Mouse (Mus musculus): ENCODE data around the gene Rab3a. TPM values are rescaled to one million over a fixed set of nuclear protein-coding genes. Genes with fewer than 3 reads are reported as not detected.

The Rab3a gene
- polyA plus RNA-seq, 1 experiment from 2014 or later = 11.2 TPM

DNA sequence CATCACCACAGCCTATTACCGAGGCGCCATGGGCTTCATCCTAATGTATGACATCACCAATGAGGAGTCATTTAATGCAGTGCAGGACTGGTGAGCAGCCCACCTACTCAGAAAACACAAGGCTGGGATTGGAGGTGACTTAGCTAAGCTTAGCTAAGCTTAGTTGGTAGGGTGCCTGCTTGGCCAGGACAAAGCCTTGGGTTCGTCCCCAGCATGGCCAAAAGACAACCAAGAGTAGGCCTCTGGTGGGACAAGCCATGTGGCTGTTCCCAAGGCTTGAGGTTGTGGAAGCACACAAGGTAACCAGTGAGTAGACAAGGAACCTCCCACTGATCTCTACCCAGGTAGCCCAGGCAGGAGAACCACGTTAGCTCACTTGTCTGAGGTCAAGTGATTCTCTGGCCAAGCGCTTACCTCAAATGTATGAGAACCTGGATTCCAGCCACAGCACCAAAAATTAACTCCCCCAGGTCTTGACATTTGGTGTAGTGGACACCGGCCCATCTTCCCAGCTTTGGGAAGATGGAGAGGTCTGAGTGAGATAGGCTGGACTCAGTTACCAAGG lies 2.1 kb downstream of the Rab3a start:
- DNase-seq (ENCODE audit: low spot score) = no peak
- WGBS = 84% methylated on average over 6 of the region's 6 CpGs
- Histone ChIP-seq H3K4me1 (peaks cover 61% of the 10 kb centered on the region), H3K36me3 (peaks cover 29% of the 10 kb centered on the region), H3K27ac (no peak overlapping the region), H3K27me3 (ENCODE audit: insufficient read depth, poor library complexity, severe bottlenecking) (0 out of 2 replicates have a peak, but pooled peaks cover 5% of the 10 kb centered on the region), H3K9me3 (no peaks in the 10 kb centered on the region), H3K4me3 (no peak overlapping the region)

GRCm38 (mm10) chr8:70757523-70758307 lies 3.2 kb downstream of the Rab3a start:
- H3K27me3 ChIP-seq (ENCODE audit: insufficient read depth, poor library complexity, severe bottlenecking) = 0 out of 2 replicates have a peak, but pooled peaks cover 5% of the 10 kb centered on the region
- H3K27ac ChIP-seq = no peak overlapping the region
- H3K4me1 ChIP-seq = peaks cover 65% of the 10 kb centered on the region
- H3K36me3 ChIP-seq = peaks cover 29% of the 10 kb centered on the region
- H3K4me3 ChIP-seq = no peak overlapping the region
- no peaks in the 10 kb centered on the region for H3K9me3 ChIP-seq
- DNase-seq (ENCODE audit: low spot score) = no peak
- 74% methylated on average over 22 of the region's 22 CpGs for WGBS

GRCm38 (mm10) chr8:70758308-70758615 lies 3.8 kb downstream of the Rab3a start:
- Histone ChIP-seq H3K27ac (no peak overlapping the region), H3K4me1 (peaks cover 60% of the 10 kb centered on the region), H3K4me3 (no peak overlapping the region), H3K27me3 (ENCODE audit: insufficient read depth, poor library complexity, severe bottlenecking) (0 out of 2 replicates have a peak, but pooled peaks cover 5% of the 10 kb centered on the region), H3K9me3 (no peaks in the 10 kb centered on the region), H3K36me3 (peaks cover 29% of the 10 kb centered on the region)
- WGBS = 85% methylated on average over 7 of the region's 7 CpGs
- DNase-seq (ENCODE audit: low spot score) = no peak

- Histone ChIP-seq H3K4me1 (peaks cover 58% of the 10 kb centered on the region), H3K27ac (no peak overlapping the region), H3K27me3 (ENCODE audit: insufficient read depth, poor library complexity, severe bottlenecking) (0 out of 2 replicates have a peak, but pooled peaks cover 5% of the 10 kb centered on the region), H3K4me3 (no peak overlapping the region), H3K36me3 (peaks cover 33% of the 10 kb centered on the region), H3K9me3 (no peaks in the 10 kb centered on the region)
- no peak for DNase-seq (ENCODE audit: low spot score)
- WGBS = 65% methylated on average over 19 of the region's 19 CpGs
These were observed 4.4 kb downstream of the Rab3a start for GRCm38 (mm10) chr8:70758616-70759561.

- Histone ChIP-seq H3K36me3 (peaks cover 33% of the 10 kb centered on the region), H3K4me3 (peak overlapping the region; percentile 84), H3K27me3 (ENCODE audit: insufficient read depth, poor library complexity, severe bottlenecking) (0 out of 2 replicates have a peak, but pooled peaks cover 5% of the 10 kb centered on the region), H3K27ac (peak overlapping the region; percentile 90), H3K4me1 (peaks cover 55% of the 10 kb centered on the region), H3K9me3 (no peaks in the 10 kb centered on the region)
- DNase-seq (ENCODE audit: low spot score) = no peak
- WGBS = under 1% methylated on average over 22 of the region's 22 CpGs
These were observed 5.9 kb downstream of the Rab3a start for GRCm38 (mm10) chr8:70760350-70760749.

GRCm38 (mm10) chr8:70760775-70761406 lies 6.4 kb downstream of the Rab3a start, which contains the start of gene Mpv17l2:
Gene Mpv17l2, minus strand, starts transcription at chr8:70760946.
- 0 out of 2 replicates have a peak, but pooled peaks cover under 1% of the 10 kb centered on the region for H3K27me3 ChIP-seq (ENCODE audit: insufficient read depth, poor library complexity, severe bottlenecking)
- H3K9me3 ChIP-seq = no peaks in the 10 kb centered on the region
- peak; percentile 100 for DNase-seq (ENCODE audit: low spot score)
- peak within 1 kb of the TSS; percentile 90 for H3K27ac ChIP-seq
- H3K4me3 ChIP-seq = peak within 1 kb of the TSS; percentile 84
- WGBS = 2% methylated on average over 55 of the region's 55 CpGs
- peaks cover 53% of the 10 kb centered on the region for H3K4me1 ChIP-seq
- H3K36me3 ChIP-seq = peaks cover 33% of the 10 kb centered on the region

DNA sequence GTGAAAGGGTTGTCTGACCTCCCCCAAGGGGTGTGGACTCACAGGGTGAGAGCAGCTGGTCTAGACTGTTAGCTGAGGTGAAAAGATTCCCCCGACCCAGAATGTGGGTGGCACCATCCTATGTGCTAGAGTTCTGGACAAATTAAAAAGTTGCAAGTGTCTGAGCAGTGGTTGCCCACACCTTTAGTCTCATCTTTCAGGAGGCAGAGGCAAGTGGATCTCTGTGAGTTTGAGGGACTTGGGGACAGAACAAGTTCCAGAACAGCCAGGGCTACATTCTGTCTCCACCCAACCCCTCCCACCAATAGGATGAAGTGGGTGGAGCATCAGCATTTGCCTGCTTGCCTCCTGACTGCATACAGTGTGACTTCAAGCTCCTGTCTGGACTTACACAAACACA lies 7.6 kb downstream of the Rab3a start:
- peak overlapping the region; percentile 90; the same call in 1 of the 2 replicates for H3K27ac ChIP-seq

DNA sequence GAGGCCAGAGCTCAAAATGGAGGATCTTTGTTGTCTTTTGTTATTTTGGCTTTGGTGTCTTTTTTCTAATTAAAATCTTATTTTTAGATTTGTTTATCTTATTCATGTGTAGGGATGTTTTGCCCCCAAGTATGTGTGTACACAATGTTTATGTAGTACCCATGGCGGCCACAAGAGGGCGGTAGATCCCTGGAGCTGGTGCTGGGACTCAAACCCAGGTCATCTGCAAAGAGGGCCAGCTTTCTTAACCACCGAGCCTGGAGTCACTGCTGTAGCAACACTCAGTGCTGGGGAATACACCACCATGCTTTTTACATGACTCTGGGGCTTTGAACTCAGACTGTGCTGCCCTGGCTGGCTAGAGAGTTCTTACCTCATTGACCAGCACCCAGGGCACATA lies 8.9 kb downstream of the Rab3a start:
- peaks cover 20% of the 10 kb centered on the region for H3K36me3 ChIP-seq
- peaks cover 19% of the 10 kb centered on the region; the same call in 1 of the 2 replicates for H3K27me3 ChIP-seq (ENCODE audit: insufficient read depth, poor library complexity, severe bottlenecking)
- no peaks in the 10 kb centered on the region for H3K9me3 ChIP-seq
- DNase-seq (ENCODE audit: low spot score) = no peak
- H3K27ac ChIP-seq = no peak overlapping the region
- H3K4me3 ChIP-seq = no peak overlapping the region
- WGBS = 5% methylated on average over 3 of the region's 3 CpGs
- H3K4me1 ChIP-seq = peaks cover 63% of the 10 kb centered on the region

More for the DNA sequence above, 7.6 kb downstream of the Rab3a start:
- Histone ChIP-seq H3K36me3 (peaks cover 22% of the 10 kb centered on the region), H3K27me3 (ENCODE audit: insufficient read depth, poor library complexity, severe bottlenecking) (peaks cover 8% of the 10 kb centered on the region; the same call in 1 of the 2 replicates), H3K4me3 (no peak overlapping the region), H3K4me1 (peaks cover 65% of the 10 kb centered on the region), H3K9me3 (no peaks in the 10 kb centered on the region)
- DNase-seq (ENCODE audit: low spot score) = no peak
- WGBS = 81% methylated on average over 1 of the region's 1 CpGs

DNA sequence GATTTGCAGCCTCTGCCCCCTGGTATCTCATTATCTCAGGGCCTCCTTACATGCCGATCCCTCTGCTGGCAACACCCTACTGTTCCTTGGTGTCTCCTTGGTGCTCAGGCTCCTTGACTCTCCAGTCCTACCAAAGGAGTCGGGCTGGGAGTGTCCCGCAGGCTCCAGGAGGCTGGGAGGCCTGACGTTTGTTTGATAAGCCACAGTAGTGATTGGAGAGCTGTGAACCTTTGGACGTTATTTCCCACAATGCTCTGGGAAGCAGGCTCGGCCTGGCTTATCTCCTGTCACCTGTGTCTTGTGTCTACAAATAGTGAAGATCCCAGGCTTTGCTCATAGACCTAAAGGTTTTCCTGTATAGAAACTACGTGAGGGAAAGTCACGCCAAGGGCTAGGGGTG lies 9.5 kb downstream of the Rab3a start:
- Histone ChIP-seq H3K4me3 (no peak overlapping the region), H3K27me3 (ENCODE audit: insufficient read depth, poor library complexity, severe bottlenecking) (peaks cover 23% of the 10 kb centered on the region; the same call in 1 of the 2 replicates), H3K27ac (peak overlapping the region; percentile 37; the same call in 1 of the 2 replicates), H3K9me3 (no peaks in the 10 kb centered on the region), H3K36me3 (peaks cover 21% of the 10 kb centered on the region), H3K4me1 (peaks cover 57% of the 10 kb centered on the region)
- WGBS = 50% methylated on average over 8 of the region's 8 CpGs
- peak; percentile 90 for DNase-seq (ENCODE audit: low spot score)

DNA sequence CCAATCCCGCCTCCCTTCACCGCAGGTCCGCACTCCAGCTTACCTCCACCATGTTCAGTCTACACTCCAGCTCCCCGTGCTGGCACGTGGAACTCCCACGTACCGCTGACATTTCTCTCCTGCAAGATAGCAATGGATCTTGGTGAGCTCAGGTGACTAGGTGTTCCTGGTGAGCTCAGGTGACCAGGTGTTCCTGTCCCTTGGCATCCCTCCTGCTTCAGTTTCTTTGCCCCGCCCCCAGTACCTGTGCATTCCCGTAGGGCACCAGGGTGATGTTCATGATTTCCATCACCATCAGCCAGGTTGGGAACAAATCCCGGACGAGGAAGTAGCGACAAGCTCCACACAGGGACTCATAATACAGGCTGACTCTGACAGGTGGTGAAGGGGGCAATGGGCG lies 10.2 kb downstream of the Rab3a start:
- WGBS = 89% methylated on average over 13 of the region's 13 CpGs

GRCm38 (mm10) chr8:70765329-70765728 lies 10.8 kb downstream of the Rab3a start:
- no peak for DNase-seq (ENCODE audit: low spot score)
- WGBS = 64% methylated on average over 9 of the region's 9 CpGs
- peak overlapping the region; percentile 60 for H3K4me3 ChIP-seq
- peaks cover 31% of the 10 kb centered on the region for H3K36me3 ChIP-seq
- 0 out of 2 replicates have a peak overlapping the region, but pooled peaks have one; percentile 78 for H3K27ac ChIP-seq
- peaks cover 24% of the 10 kb centered on the region; the same call in 1 of the 2 replicates for H3K27me3 ChIP-seq (ENCODE audit: insufficient read depth, poor library complexity, severe bottlenecking)
- peaks cover 50% of the 10 kb centered on the region for H3K4me1 ChIP-seq
- H3K9me3 ChIP-seq = no peaks in the 10 kb centered on the region

More for the DNA sequence above, 10.2 kb downstream of the Rab3a start:
- no peak for DNase-seq (ENCODE audit: low spot score)
- Histone ChIP-seq H3K27me3 (ENCODE audit: insufficient read depth, poor library complexity, severe bottlenecking) (peaks cover 23% of the 10 kb centered on the region; the same call in 1 of the 2 replicates), H3K27ac (no peak overlapping the region), H3K4me1 (peaks cover 56% of the 10 kb centered on the region), H3K4me3 (no peak overlapping the region), H3K36me3 (peaks cover 25% of the 10 kb centered on the region), H3K9me3 (no peaks in the 10 kb centered on the region)

Measured in heart, embryonic 10.5 days (tissue).